Mouse (Mus musculus): ENCODE measurements around the gene Cmtm6. TPM values are rescaled to one million over a fixed set of nuclear protein-coding genes. Genes with fewer than 3 reads are reported as not detected.

Gene Cmtm6
- polyA plus RNA-seq, 1 experiment from 2014 or later: 19.2 TPM

DNA sequence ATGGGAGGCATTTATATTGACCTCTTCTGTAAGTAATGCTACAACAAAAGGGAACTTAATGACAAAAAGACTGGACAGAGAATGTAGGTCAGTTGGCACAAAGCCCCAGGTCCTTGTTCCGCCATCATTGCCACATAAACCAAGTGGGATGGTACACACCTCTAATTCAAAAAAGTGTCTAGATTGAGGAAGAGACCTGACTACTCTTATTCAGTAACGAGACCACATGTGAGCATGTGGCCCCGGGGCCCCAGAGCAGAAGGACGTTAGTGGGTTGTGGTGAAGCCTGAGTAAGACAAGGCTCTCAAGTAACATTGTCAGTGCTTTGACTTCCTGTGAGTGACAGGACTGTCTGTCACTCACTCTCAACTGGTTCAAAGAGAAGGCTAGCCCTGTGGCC, 39.3 kb downstream of the Cmtm6 start:
- no peak overlapping the region for H3K9ac ChIP-seq (replicated peaks; ENCODE audit: low read length)
- no peaks in the 10 kb centered on the region for H3K9me3 ChIP-seq (ENCODE audit: control insufficient read depth, low read length)
- WGBS: 89% methylated on average over 4 of the region's 4 CpGs

DNA sequence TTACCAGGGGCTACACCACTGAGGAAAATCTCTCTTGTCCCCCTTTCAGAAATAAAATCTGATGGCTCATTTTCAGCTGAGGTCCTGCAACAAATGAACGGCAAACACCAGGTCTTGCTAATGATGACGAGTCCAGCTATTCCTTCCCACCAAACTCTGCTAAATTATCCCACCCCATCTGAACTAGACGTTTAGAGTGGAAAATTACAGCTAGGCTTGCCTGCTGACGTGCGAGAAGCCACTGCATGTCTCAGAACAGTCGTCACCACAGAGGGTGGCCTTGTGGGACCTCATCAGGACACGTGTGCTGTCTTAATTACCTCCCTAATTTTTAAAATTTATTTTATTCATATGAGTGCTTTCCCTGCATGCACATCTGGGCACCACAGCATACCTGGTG, 40.6 kb downstream of the Cmtm6 start:
- DNase-seq: no peak
- WGBS: 92% methylated on average over 7 of the region's 7 CpGs
- no peaks in the 10 kb centered on the region for H3K4me1 ChIP-seq (ENCODE audit: control insufficient read depth, insufficient read depth, low read length)

More for the DNA sequence above, 39.3 kb downstream of the Cmtm6 start:
- no peak overlapping the region for H3K27ac ChIP-seq (replicated peaks; ENCODE audit: low read depth, low read length)
- DNase-seq (no peak), ATAC-seq (ENCODE audit: low FRiP score, low TSS enrichment) (no peak)
- H3K4me3 ChIP-seq (replicated peaks; ENCODE audit: low read depth, low read length): no peak overlapping the region
- H3K27me3 ChIP-seq (ENCODE audit: control insufficient read depth, insufficient read depth, low read length): no peaks in the 10 kb centered on the region
- H3K4me2 ChIP-seq (ENCODE audit: low read length): no peak overlapping the region
- H3K36me3 ChIP-seq (ENCODE audit: control insufficient read depth, insufficient read depth, low read length): no peaks in the 10 kb centered on the region
- no peaks in the 10 kb centered on the region for H3K4me1 ChIP-seq (ENCODE audit: control insufficient read depth, insufficient read depth, low read length)

DNA sequence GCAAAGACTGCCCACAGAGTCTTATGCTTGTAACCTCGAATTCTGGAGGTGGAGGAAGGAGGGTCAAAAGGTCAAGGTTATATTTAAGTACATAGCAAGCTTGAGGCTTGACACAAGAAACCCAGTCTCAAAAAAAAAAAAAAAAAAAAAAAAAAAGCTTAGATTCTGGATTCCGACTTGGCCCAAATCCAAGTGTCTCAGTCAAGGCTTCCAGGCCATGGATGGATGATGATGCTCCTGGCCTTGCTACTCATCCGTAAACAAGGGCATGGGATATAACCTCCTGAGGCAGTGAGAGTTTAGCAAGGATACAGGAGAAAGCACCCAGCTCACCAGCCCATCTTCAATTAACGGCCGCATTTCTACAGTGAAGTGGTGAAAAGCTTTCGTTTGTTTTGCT, 43.7 kb downstream of the Cmtm6 start:
- ATAC-seq (ENCODE audit: low FRiP score, low TSS enrichment): no peak
- no peak overlapping the region for H3K4me3 ChIP-seq (replicated peaks; ENCODE audit: low read depth, low read length)
- H3K27ac ChIP-seq (replicated peaks; ENCODE audit: low read depth, low read length): no peak overlapping the region
- no peak overlapping the region for H3K9ac ChIP-seq (replicated peaks; ENCODE audit: low read length)
- no peaks in the 10 kb centered on the region for H3K4me1 ChIP-seq (ENCODE audit: control insufficient read depth, insufficient read depth, low read length)
- no peak overlapping the region for H3K4me2 ChIP-seq (ENCODE audit: low read length)
- WGBS: 91% methylated on average over 6 of the region's 6 CpGs
- H3K9me3 ChIP-seq (ENCODE audit: control insufficient read depth, low read length): no peaks in the 10 kb centered on the region
- H3K27me3 ChIP-seq (ENCODE audit: control insufficient read depth, insufficient read depth, low read length): no peaks in the 10 kb centered on the region
- no peaks in the 10 kb centered on the region for H3K36me3 ChIP-seq (ENCODE audit: control insufficient read depth, insufficient read depth, low read length)
- DNase-seq: no peak

More for the DNA sequence above, 40.6 kb downstream of the Cmtm6 start:
- H3K27me3 ChIP-seq (ENCODE audit: control insufficient read depth, insufficient read depth, low read length): no peaks in the 10 kb centered on the region
- no peak overlapping the region for H3K4me2 ChIP-seq (ENCODE audit: low read length)
- no peaks in the 10 kb centered on the region for H3K9me3 ChIP-seq (ENCODE audit: control insufficient read depth, low read length)
- no peak overlapping the region for H3K4me3 ChIP-seq (replicated peaks; ENCODE audit: low read depth, low read length)
- ATAC-seq (ENCODE audit: low FRiP score, low TSS enrichment): no peak
- no peak overlapping the region for H3K27ac ChIP-seq (replicated peaks; ENCODE audit: low read depth, low read length)
- H3K36me3 ChIP-seq (ENCODE audit: control insufficient read depth, insufficient read depth, low read length): no peaks in the 10 kb centered on the region
- no peak overlapping the region for H3K9ac ChIP-seq (replicated peaks; ENCODE audit: low read length)

DNA sequence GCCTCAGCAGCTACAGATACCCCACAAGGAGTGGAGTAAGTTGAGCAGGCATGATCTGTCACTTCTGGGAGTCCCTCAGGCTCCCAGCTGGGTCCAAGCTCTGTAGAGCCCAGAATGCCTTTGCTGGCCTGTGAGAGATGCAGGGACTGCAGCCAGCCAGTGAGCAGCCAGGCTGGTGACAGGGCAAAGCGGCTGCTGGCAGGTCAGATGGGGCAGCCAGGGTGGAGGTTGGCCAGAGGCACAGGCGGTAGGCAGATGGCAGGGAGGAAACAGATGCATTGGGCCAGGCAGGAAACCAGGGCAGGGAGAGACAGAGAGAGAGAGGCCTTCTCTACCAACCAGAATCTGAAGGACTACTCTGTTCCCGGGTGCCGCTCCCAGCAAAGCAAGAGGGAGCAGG, 44.4 kb downstream of the Cmtm6 start:
- no peak overlapping the region for H3K9ac ChIP-seq (replicated peaks; ENCODE audit: low read length)
- H3K36me3 ChIP-seq (ENCODE audit: control insufficient read depth, insufficient read depth, low read length): no peaks in the 10 kb centered on the region
- peaks cover 2% of the 10 kb centered on the region for H3K4me1 ChIP-seq (ENCODE audit: control insufficient read depth, insufficient read depth, low read length)
- H3K27me3 ChIP-seq (ENCODE audit: control insufficient read depth, insufficient read depth, low read length): no peaks in the 10 kb centered on the region
- no peak for ATAC-seq (ENCODE audit: low FRiP score, low TSS enrichment)
- no peak overlapping the region for H3K4me2 ChIP-seq (ENCODE audit: low read length)
- H3K9me3 ChIP-seq (ENCODE audit: control insufficient read depth, low read length): no peaks in the 10 kb centered on the region
- H3K4me3 ChIP-seq (replicated peaks; ENCODE audit: low read depth, low read length): no peak overlapping the region
- H3K27ac ChIP-seq (replicated peaks; ENCODE audit: low read depth, low read length): no peak overlapping the region
- DNase-seq: no peak
- WGBS: 77% methylated on average over 4 of the region's 4 CpGs

DNA sequence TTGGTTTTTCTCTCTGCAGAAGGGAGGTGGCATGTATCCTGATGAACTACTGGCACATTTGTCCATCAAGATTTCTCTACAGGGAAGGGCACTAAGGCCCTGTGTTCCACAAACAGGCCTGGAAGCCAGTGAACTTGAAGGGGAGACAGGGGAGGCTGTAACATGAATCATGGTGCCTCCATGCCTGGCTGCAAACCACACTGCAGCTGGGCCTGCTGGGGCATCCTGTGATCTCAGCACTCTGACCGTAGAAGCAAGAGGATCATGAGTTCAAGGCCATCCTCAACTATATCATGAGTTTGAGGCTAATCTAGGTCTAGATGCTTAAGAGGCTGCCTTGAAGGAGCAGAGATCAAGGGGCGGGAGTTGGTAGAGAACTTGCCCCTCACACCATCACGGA, 45.4 kb downstream of the Cmtm6 start:
- DNase-seq: no peak
- Histone ChIP-seq H3K4me2 (ENCODE audit: low read length) (no peak overlapping the region), H3K27me3 (ENCODE audit: control insufficient read depth, insufficient read depth, low read length) (peaks cover 4% of the 10 kb centered on the region; the same call in 1 of the 2 replicates), H3K36me3 (ENCODE audit: control insufficient read depth, insufficient read depth, low read length) (no peaks in the 10 kb centered on the region), H3K9ac (replicated peaks; ENCODE audit: low read length) (no peak overlapping the region), H3K9me3 (ENCODE audit: control insufficient read depth, low read length) (no peaks in the 10 kb centered on the region), H3K4me3 (replicated peaks; ENCODE audit: low read depth, low read length) (no peak overlapping the region), H3K27ac (replicated peaks; ENCODE audit: low read depth, low read length) (no peak overlapping the region), H3K4me1 (ENCODE audit: control insufficient read depth, insufficient read depth, low read length) (peaks cover 6% of the 10 kb centered on the region)
- no peak for ATAC-seq (ENCODE audit: low FRiP score, low TSS enrichment)
- 92% methylated on average over 3 of the region's 3 CpGs for WGBS

DNA sequence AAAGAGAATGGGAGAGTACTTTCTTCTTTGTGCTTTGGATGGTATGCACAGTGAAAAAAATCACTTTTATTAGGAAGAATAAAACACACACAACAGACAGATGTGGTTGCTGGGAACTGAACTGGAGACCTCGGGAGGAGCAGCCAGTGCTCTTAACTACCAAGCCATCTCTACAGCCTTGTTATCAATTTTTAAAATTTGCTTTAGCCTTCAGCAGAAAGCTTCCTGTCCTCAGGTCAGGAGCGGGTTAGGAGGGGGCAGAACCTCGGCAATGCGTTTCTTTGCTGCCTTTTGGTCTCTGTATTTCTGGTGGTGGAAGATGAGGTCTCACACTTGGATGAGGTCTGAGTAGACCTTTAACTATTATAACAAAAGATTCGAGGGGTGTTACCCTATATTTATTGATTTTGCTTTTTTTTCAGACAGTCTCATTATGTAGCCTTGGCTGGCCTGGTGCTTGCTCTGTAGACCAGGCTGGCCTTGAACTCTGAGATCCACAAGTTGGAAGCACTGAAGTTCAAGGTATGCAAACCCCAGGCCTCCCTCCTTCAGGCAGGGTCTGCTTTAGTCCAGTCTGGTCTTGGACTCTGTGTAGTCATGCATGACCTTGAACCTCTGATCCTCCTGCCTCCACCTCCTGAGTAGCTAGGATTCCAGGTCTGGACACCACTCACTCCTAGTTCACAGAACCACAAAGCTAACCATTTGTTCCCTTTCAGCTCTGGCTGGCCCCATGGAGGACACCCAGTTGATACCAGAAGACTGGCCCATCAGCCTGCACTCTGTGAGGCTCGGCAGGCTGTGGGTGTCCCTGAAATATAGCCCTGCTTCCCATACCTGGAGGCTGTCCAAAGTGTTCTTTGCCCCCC, 46.5 kb downstream of the Cmtm6 start:
- Histone ChIP-seq H3K4me2 (ENCODE audit: low read length) (no peak overlapping the region), H3K4me3 (replicated peaks; ENCODE audit: low read depth, low read length) (no peak overlapping the region), H3K27ac (replicated peaks; ENCODE audit: low read depth, low read length) (no peak overlapping the region), H3K9ac (replicated peaks; ENCODE audit: low read length) (no peak overlapping the region), H3K4me1 (ENCODE audit: control insufficient read depth, insufficient read depth, low read length) (peaks cover 10% of the 10 kb centered on the region), H3K9me3 (ENCODE audit: control insufficient read depth, low read length) (no peaks in the 10 kb centered on the region), H3K36me3 (ENCODE audit: control insufficient read depth, insufficient read depth, low read length) (no peaks in the 10 kb centered on the region), H3K27me3 (ENCODE audit: control insufficient read depth, insufficient read depth, low read length) (peaks cover 4% of the 10 kb centered on the region; the same call in 1 of the 2 replicates)
- WGBS: 91% methylated on average over 6 of the region's 6 CpGs
- ATAC-seq (ENCODE audit: low FRiP score, low TSS enrichment) (no peak), DNase-seq (no peak)

DNA sequence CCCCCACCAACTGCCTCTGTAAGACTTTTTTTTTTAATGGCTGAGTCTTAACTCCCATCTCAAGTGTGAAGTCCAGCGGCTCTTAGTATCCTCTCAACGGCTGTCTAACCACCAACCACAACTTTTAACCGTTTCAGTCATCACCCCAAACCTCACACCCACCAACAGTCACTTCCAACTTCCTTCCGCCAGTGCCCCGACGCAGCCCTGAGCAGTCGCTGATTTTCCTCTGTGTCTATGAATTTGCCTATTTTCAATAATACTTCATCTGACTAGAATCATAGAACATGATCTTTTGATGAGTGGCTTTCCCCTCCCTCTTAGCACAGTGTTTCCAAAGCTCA, 47.1 kb downstream of the Cmtm6 start:
- no peak for ATAC-seq (ENCODE audit: low FRiP score, low TSS enrichment)
- H3K4me2 ChIP-seq (ENCODE audit: low read length): no peak overlapping the region
- H3K27me3 ChIP-seq (ENCODE audit: control insufficient read depth, insufficient read depth, low read length): peaks cover 4% of the 10 kb centered on the region; the same call in 1 of the 2 replicates

DNA sequence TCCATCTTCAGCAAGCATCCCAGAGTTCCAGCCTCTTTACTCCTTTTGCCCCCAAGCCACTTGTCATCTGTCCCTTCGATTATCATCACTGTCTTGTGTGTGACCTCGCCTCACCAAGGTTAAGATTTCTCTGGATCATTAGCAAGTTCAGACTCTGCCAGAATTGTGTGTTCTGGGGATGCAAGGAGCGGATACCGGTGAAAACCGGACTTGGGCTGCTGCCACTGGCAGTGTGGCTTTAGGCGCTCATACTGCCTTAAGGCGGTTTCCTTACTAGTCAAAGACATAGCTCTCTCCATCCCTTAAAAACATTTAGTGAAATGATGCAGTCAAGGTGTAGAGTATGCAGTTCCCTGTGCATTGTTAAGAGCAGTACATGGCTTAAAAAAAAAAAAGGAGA, 48.0 kb downstream of the Cmtm6 start:
- Histone ChIP-seq H3K9ac (replicated peaks; ENCODE audit: low read length) (no peak overlapping the region), H3K36me3 (ENCODE audit: control insufficient read depth, insufficient read depth, low read length) (no peaks in the 10 kb centered on the region), H3K9me3 (ENCODE audit: control insufficient read depth, low read length) (no peaks in the 10 kb centered on the region), H3K4me3 (replicated peaks; ENCODE audit: low read depth, low read length) (no peak overlapping the region), H3K4me1 (ENCODE audit: control insufficient read depth, insufficient read depth, low read length) (peaks cover 10% of the 10 kb centered on the region), H3K27ac (replicated peaks; ENCODE audit: low read depth, low read length) (no peak overlapping the region), H3K4me2 (ENCODE audit: low read length) (no peak overlapping the region), H3K27me3 (ENCODE audit: control insufficient read depth, insufficient read depth, low read length) (peaks cover 4% of the 10 kb centered on the region; the same call in 1 of the 2 replicates)
- ATAC-seq (ENCODE audit: low FRiP score, low TSS enrichment): no peak
- 84% methylated on average over 7 of the region's 7 CpGs for WGBS
- no peak for DNase-seq

More for the DNA sequence above, 47.1 kb downstream of the Cmtm6 start:
- WGBS: 93% methylated on average over 7 of the region's 7 CpGs
- H3K9me3 ChIP-seq (ENCODE audit: control insufficient read depth, low read length): no peaks in the 10 kb centered on the region
- no peak for DNase-seq
- H3K4me1 ChIP-seq (ENCODE audit: control insufficient read depth, insufficient read depth, low read length): peaks cover 10% of the 10 kb centered on the region
- H3K4me3 ChIP-seq (replicated peaks; ENCODE audit: low read depth, low read length): no peak overlapping the region
- H3K36me3 ChIP-seq (ENCODE audit: control insufficient read depth, insufficient read depth, low read length): no peaks in the 10 kb centered on the region
- H3K27ac ChIP-seq (replicated peaks; ENCODE audit: low read depth, low read length): no peak overlapping the region
- no peak overlapping the region for H3K9ac ChIP-seq (replicated peaks; ENCODE audit: low read length)
